Comparison of ENCODE assay signal across 8 mouse cellular contexts in the genomic region with DNA sequence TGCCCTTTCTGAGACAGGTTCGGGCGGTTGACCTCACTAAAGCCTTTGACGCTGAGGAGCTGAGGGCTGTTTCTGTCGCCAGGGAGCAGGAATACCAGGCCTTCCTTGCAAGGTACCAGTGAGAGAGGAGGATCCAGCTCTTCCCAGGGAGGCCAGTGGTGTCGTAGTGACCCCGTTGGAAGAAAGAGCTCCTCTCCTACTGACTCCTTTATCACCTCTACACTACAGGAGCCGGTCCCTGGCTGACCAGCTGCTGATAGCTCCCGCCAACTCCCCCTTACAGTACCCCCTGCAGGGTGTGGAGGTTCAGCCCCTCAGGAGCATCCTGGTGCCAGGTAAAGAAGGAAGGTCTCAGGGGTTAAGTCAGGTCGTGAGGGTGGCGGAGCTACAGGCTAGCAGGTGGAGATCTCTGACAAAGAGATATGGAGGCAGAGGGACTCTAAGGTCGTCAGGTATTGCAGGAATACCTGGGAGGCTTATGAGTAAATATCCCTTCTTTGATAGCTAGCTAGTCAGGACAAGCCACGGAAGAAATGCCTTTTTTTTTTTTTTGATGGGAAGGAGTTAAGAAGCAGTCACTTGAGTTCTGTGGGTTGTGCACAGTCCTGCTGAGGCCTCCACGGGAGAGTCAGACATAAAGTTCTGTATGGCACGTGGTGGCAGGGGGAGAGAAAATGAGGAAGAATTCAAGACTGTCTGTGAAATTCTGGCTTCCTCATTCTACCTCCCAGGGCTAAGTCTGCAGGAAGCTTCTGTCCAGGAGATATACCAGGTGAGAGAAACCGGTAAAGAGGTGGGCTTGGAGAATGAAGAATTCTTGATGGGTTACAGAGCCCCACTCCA. TPM values are rescaled to one million over a fixed set of nuclear protein-coding genes. Genes with fewer than 3 reads are reported as not detected.
DNase-seq lines count a peak whose midpoint lies in the region; ATAC-seq and TF ChIP-seq lines count a peak whose summit lies in the region.

No protein-coding gene starts in this region.

- H3K9me3 ChIP-seq in liver, embryonic 16.5 days (replicated peaks; ENCODE audit: control insufficient read depth, low read length), result no peaks in the 10 kb centered on the region
- H3K9me3 ChIP-seq in stomach, postnatal 0 days (ENCODE audit: control insufficient read depth, low read length), result no peaks in the 10 kb centered on the region

- no peak for ATAC-seq in liver, embryonic 16.5 days (ENCODE audit: low read depth)
- ATAC-seq in stomach, postnatal 0 days (ENCODE audit: low FRiP score, low TSS enrichment), result no peak

- TF ChIP-seq POLR2A in cerebellum, adult 2 months (IDR thresholded peaks at IDR 0.05; ENCODE audit: borderline replicate concordance, insufficient read depth, low read length), result no peak
- no peak for TF ChIP-seq POLR2A in testis, adult 2 months (IDR thresholded peaks at IDR 0.05; ENCODE audit: control insufficient read depth, low read depth, low read length)

- no peak for TF ChIP-seq CTCF in cerebellum, adult 2 months (IDR thresholded peaks at IDR 0.05; ENCODE audit: borderline replicate concordance, insufficient read depth, low read depth, low read length)
- no peak for TF ChIP-seq CTCF in testis, adult 2 months (IDR thresholded peaks at IDR 0.05; ENCODE audit: control insufficient read depth, insufficient read depth, insufficient replicate concordance, low read depth, low read length)
- TF ChIP-seq CTCF in stomach, postnatal 0 days (IDR thresholded peaks at IDR 0.05; ENCODE audit: low read depth), result no peak

- H3K36me3 ChIP-seq in testis, adult 2 months (ENCODE audit: control insufficient read depth, insufficient read depth, low read length), result no peaks in the 10 kb centered on the region
- H3K36me3 ChIP-seq in liver, embryonic 16.5 days (ENCODE audit: control insufficient read depth, insufficient read depth), result peaks cover 4% of the 10 kb centered on the region; the same call in 1 of the 2 replicates
- H3K36me3 ChIP-seq in stomach, postnatal 0 days (ENCODE audit: control insufficient read depth, insufficient read depth, low read length), result no peaks in the 10 kb centered on the region

- H3K9ac ChIP-seq in liver, embryonic 16.5 days (ENCODE audit: low read depth, low read length), result peak overlapping the region; percentile 81
- H3K9ac ChIP-seq in stomach, postnatal 0 days (ENCODE audit: low read length), result peak overlapping the region; percentile 35; the same call in 1 of the 2 replicates

- peak overlapping the region; percentile 90 for H3K27ac ChIP-seq in cerebellum, adult 2 months (ENCODE audit: insufficient read depth, low read length)
- H3K27ac ChIP-seq in testis, adult 2 months (ENCODE audit: control insufficient read depth, insufficient read depth, low read depth, low read length), result peak overlapping the region; percentile 5
- peak overlapping the region; percentile 87 for H3K27ac ChIP-seq in liver, embryonic 16.5 days (ENCODE audit: low read length)
- peak overlapping the region; percentile 88 for H3K27ac ChIP-seq in stomach, postnatal 0 days (replicated peaks)

- no peak for TF ChIP-seq EP300 in stomach, postnatal 0 days (optimal IDR thresholded peaks at IDR 0.05)

- no peaks in the 10 kb centered on the region for H3K27me3 ChIP-seq in cerebellum, adult 2 months (ENCODE audit: control insufficient read depth, insufficient read depth, low read length)
- no peaks in the 10 kb centered on the region for H3K27me3 ChIP-seq in testis, adult 2 months (ENCODE audit: control insufficient read depth, insufficient read depth, low read length)
- peaks cover 32% of the 10 kb centered on the region for H3K27me3 ChIP-seq in liver, embryonic 16.5 days (ENCODE audit: control insufficient read depth, insufficient read depth, low read depth, low read length)
- H3K27me3 ChIP-seq in stomach, postnatal 0 days (ENCODE audit: control insufficient read depth, insufficient read depth, low read length), result no peaks in the 10 kb centered on the region

- peak in 1 of 2 experiments; percentile 28 for DNase-seq in cerebellum, adult 2 months
- no peak for DNase-seq in cerebellum, postnatal 36 days
- no peak for DNase-seq in testis, postnatal 10 days (ENCODE audit: low spot score)
- DNase-seq in stomach, postnatal 0 days (ENCODE audit: low spot score), result no peak
- DNase-seq in thymus, postnatal 25 days, result no peak
- DNase-seq in urinary bladder, postnatal 10 days (ENCODE audit: low spot score), result no peak

- H3K4me2 ChIP-seq in liver, embryonic 16.5 days (ENCODE audit: low read depth, low read length), result peak overlapping the region; percentile 98
- peak overlapping the region; percentile 99 for H3K4me2 ChIP-seq in stomach, postnatal 0 days (replicated peaks; ENCODE audit: low read depth)

- peaks cover 12% of the 10 kb centered on the region for H3K4me1 ChIP-seq in cerebellum, adult 2 months (ENCODE audit: control insufficient read depth, insufficient read depth, low read length)
- H3K4me1 ChIP-seq in testis, adult 2 months (ENCODE audit: control insufficient read depth, insufficient read depth, low read length), result peaks cover 23% of the 10 kb centered on the region
- peaks cover 44% of the 10 kb centered on the region for H3K4me1 ChIP-seq in liver, embryonic 16.5 days (ENCODE audit: control insufficient read depth, low read depth, low read length)
- 0 out of 2 replicates have a peak, but pooled peaks cover 6% of the 10 kb centered on the region for H3K4me1 ChIP-seq in stomach, postnatal 0 days (replicated peaks; ENCODE audit: control insufficient read depth, insufficient read depth)

- WGBS in cerebellum, adult 2 months, result 18% methylated on average over 15 of the region's 15 CpGs
- WGBS in liver, embryonic 16.5 days (ENCODE audit: insufficient replicate concordance), result 21% methylated on average over 15 of the region's 15 CpGs
- 32% methylated on average over 15 of the region's 15 CpGs for WGBS in stomach, postnatal 0 days

- H3K4me3 ChIP-seq in cerebellum, adult 2 months (replicated peaks; ENCODE audit: insufficient read depth, low read depth, low read length), result peak overlapping the region; percentile 71
- no peak overlapping the region; the same call in 1 of the 2 replicates for H3K4me3 ChIP-seq in testis, adult 2 months (ENCODE audit: control insufficient read depth, low read depth, low read length)
- H3K4me3 ChIP-seq in liver, embryonic 16.5 days (ENCODE audit: low read depth, low read length), result peak overlapping the region; percentile 69
- peak overlapping the region; percentile 61 for H3K4me3 ChIP-seq in stomach, postnatal 0 days (ENCODE audit: low read depth, low read length)

RNA-seq across cellular contexts. Expression of a gene that starts 2.0 kb away (rescaled TPM):
- 81.9 and 83.6 TPM in 2 replicates for polyA plus RNA-seq in cerebellum, adult 2 months (2012; rRNA removed)
- 21.7 and 27.0 TPM in 2 replicates for polyA plus RNA-seq in testis, adult 2 months (2012; rRNA removed)
- polyA plus RNA-seq in liver, embryonic 16.5 days (2015; fragmentation: Nextera tagmentation; extraction: Ambion mirVana), result 18.7 and 24.3 TPM in 2 replicates
- polyA plus RNA-seq in stomach, postnatal 0 days (2015; fragmentation: Nextera tagmentation; extraction: Ambion mirVana), result 45.9 and 65.4 TPM in 2 replicates

RNA-seq across cellular contexts. Expression of a gene that starts 13.5 kb away (rescaled TPM):
- polyA plus RNA-seq in cerebellum, adult 2 months (2012; rRNA removed), result 3.1 and 3.3 TPM in 2 replicates
- polyA plus RNA-seq in testis, adult 2 months (2012; rRNA removed), result 11.5 and 11.9 TPM in 2 replicates
- 2.2 and 2.7 TPM in 2 replicates for polyA plus RNA-seq in liver, embryonic 16.5 days (2015; fragmentation: Nextera tagmentation; extraction: Ambion mirVana)
- 0.70 and 0.76 TPM in 2 replicates for polyA plus RNA-seq in stomach, postnatal 0 days (2015; fragmentation: Nextera tagmentation; extraction: Ambion mirVana)

RNA-seq across cellular contexts. Expression of a gene that starts 22.9 kb away (rescaled TPM):
- 105 and 117 TPM in 2 replicates for polyA plus RNA-seq in cerebellum, adult 2 months (2012; rRNA removed)
- 18.6 and 19.8 TPM in 2 replicates for polyA plus RNA-seq in testis, adult 2 months (2012; rRNA removed)
- polyA plus RNA-seq in liver, embryonic 16.5 days (2015; fragmentation: Nextera tagmentation; extraction: Ambion mirVana), result 4.8 and 5.7 TPM in 2 replicates
- 25.3 and 29.7 TPM in 2 replicates for polyA plus RNA-seq in stomach, postnatal 0 days (2015; fragmentation: Nextera tagmentation; extraction: Ambion mirVana)

RNA-seq across cellular contexts. Expression of a gene that starts 28.5 kb away (rescaled TPM):
- polyA plus RNA-seq in cerebellum, adult 2 months (2012; rRNA removed), result 321 and 339 TPM in 2 replicates
- 126 and 129 TPM in 2 replicates for polyA plus RNA-seq in testis, adult 2 months (2012; rRNA removed)
- polyA plus RNA-seq in liver, embryonic 16.5 days (2015; fragmentation: Nextera tagmentation; extraction: Ambion mirVana), result 13.4 and 14.8 TPM in 2 replicates
- polyA plus RNA-seq in stomach, postnatal 0 days (2015; fragmentation: Nextera tagmentation; extraction: Ambion mirVana), result 27.8 and 32.9 TPM in 2 replicates

RNA-seq across cellular contexts. Expression of a gene that starts 44.4 kb away (rescaled TPM):
- 58.8 and 64.1 TPM in 2 replicates for polyA plus RNA-seq in cerebellum, adult 2 months (2012; rRNA removed)
- 14.0 and 16.2 TPM in 2 replicates for polyA plus RNA-seq in testis, adult 2 months (2012; rRNA removed)
- 39.1 and 40.1 TPM in 2 replicates for polyA plus RNA-seq in liver, embryonic 16.5 days (2015; fragmentation: Nextera tagmentation; extraction: Ambion mirVana)
- polyA plus RNA-seq in stomach, postnatal 0 days (2015; fragmentation: Nextera tagmentation; extraction: Ambion mirVana), result 23.2 and 26.0 TPM in 2 replicates

Comparison
In these comparisons a context has a peak if more than half of its experiments do, and no peak if none do; other contexts are left out.
1. H3K27ac ChIP-seq: peak in every context shown above with its lines; median percentile 90 in cerebellum, adult 2 months; 88 in stomach, postnatal 0 days; 87 in liver, embryonic 16.5 days; 5 in testis, adult 2 months.